Mouse (Mus musculus) left cerebral cortex, postnatal 4 days (tissue): ENCODE results near the gene AC140267.1. TPM values are rescaled to one million over a fixed set of nuclear protein-coding genes. Genes with fewer than 3 reads are reported as not detected.
A peak's percentile ranks its signal among the peaks of the same experiment; 100 is the strongest.

Source experiments
- DNase-seq: peaks from one replicate; pipeline ENCODE4 v3.0.0-alpha.2; 2022
- intact Hi-C: fragments of 180-260 bp; cut with DNase I; formaldehyde crosslinking; loops from one replicate; pipeline ENCODE4 v1.15.1; 2025
- total RNA-seq, 2 experiments: library from RNA; stranded (reverse); gene quantifications; 2 replicates each; pipeline ENCODE4 v1.2.3; 2021

The AC140267.1 gene
- 10 to 100 TPM; 21.1 to 22.2 TPM for total RNA-seq

DNA sequence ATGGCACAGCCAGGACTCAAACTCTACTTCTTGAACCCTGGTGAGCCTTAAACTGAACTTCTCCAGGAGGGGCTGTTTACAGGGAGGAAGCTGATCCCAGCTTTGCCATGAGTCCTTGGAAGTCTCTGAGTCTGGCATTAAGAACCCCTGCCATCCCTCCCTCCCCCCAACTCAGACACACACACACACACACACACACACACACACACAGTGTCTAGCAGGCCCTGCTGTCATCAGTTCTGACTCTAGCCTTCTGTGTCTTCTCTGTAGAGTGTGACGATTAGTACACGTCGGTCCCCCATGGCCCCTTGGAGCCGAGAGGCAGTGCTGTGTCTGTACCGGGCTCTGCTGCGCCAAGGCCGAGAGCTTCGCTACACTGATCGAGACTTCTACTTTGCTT, at the start of gene AC140267.1:
TSS of gene AC140267.1 (plus strand) at position 301 of the 400 bp plus-strand sequence.
- DNase-seq: no peak
- intact Hi-C loops: no loop called here

- intact Hi-C loops: no loop called here
- DNase-seq: no peak
Observed at GRCm38 (mm10) chr15:80188927-80189326, 46.7 kb upstream of the AC140267.1 start.

GRCm38 (mm10) chr15:80190075-80190474, 45.6 kb upstream of the AC140267.1 start:
- intact Hi-C loops: no loop called here

DNA sequence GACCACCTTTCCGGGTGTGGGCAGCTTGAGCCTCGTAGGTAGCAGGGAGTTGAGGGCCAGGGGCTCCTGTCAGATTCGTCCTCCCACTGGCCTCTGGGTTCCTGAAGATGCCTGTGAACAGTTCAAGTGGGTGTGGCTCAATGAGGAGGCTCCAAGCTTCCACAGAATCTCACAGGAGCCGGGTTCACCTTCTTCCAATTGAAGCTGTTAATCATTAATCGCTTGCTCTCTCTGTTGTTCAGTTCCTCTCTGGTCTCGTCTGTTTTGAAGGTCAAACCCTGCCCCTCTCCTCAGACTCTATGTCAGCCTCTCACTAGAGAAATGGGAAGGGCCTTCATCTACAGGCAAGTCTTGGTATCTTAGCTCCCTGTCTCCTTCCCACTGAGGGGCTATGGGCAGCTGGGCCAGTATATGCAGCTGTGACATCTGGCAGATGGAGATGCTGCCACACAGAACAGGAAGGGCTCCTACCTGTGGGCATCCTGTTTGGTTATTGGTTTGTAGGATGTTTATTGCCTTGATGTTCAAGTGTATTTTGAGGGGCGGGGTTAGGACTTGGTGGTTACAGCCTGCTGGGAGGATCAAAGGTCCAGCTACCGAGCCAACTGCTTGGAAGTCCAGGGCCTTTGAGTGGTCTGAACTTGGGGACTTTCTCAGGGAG, 43.9 kb upstream of the AC140267.1 start:
- DNase-seq: no peak
- intact Hi-C loops: no loop called here

More at GRCm38 (mm10) chr15:80190075-80190474, 45.6 kb upstream of the AC140267.1 start:
- no peak for DNase-seq

DNA sequence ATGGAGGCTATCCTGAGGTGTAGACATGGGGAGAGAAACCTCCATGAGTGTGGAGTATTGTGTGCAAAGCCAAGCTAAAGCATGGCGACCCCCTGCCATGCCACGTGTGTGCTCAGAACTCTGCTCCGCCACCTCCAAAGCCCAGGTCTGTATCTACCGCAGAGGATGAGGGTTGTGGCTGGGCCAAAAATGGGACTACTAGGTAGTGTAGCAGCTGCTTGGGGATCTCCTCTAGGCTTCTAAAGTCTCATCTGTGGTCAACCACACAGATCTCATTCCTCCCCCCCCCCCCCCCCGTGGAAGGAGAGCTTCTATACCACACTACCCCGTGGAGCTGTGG, 43.4 kb upstream of the AC140267.1 start:
- DNase-seq: no peak
- intact Hi-C loops: no loop called here

DNA sequence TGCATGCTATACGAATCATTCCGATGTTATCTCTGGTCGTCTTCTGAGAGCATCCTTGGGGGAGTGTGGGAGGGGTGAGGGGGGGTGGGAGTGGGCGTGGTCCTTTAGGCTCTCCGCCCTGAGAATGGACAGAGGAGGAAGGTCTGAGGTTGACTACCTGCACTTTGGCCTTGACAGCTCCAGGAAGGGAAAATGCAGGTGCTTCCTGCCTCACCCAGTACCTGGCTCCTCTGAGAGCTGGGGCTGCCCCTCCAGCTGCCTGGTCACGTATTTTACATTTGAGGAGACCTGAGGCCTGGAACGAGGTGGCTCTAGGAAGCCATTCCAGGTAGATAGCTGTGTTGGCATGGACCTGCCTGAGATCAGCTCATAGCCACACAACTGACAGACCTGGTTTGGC, 42.8 kb upstream of the AC140267.1 start:
- DNase-seq: no peak
- intact Hi-C loops: no loop called here

DNA sequence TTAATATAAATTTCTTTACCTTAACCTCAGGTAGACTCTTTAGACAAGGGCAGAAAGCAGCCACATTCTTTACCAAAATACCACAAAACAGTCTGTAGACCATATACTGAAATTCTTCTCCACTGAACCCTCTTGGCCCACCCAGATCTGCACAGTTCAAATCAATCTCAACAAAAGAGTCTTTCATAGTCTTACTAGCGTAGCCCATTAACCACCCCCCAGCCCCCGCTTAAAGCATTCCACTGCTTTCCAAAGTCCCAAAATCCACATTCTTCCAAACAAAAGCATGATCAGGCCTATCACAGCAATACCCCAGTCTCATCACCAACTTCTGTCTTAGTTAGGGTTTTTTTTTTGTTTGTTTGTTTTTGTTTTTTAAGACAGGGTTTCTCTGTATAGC, 36.1 kb upstream of the AC140267.1 start:
- intact Hi-C loops: no loop called here

GRCm38 (mm10) chr15:80202111-80202775, 33.4 kb upstream of the AC140267.1 start:
- intact Hi-C loops: no loop called here
- no peak for DNase-seq

More for the DNA sequence above, 36.1 kb upstream of the AC140267.1 start:
- DNase-seq: no peak

GRCm38 (mm10) chr15:80203406-80203805, 32.2 kb upstream of the AC140267.1 start:
- intact Hi-C loops: no loop called here
- DNase-seq: no peak

- DNase-seq: no peak
- intact Hi-C loops: no loop called here
Observed at GRCm38 (mm10) chr15:80206057-80206565, 29.5 kb upstream of the AC140267.1 start.

GRCm38 (mm10) chr15:80208446-80208845, 27.2 kb upstream of the AC140267.1 start:
- intact Hi-C loops: no loop called here
- no peak for DNase-seq

DNA sequence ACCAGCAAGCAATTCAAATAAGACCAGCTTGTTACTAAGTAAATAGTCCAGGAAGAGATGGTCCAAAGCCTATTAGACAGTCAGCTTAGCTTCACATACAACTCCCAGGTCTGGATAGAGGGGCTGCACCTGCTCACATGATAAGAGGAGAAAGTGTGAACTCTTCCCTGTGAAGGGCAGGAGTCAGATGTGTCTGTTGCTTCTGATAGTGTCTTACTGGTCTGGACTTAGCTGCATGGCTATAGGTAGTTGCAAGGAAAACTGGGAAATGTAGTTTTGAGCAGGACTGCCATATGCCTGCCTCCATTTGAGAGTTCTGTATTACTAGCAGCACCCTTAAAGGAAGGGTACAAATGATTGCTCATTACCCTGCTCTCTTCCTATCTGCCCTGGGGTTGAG, 21.9 kb upstream of the AC140267.1 start:
- intact Hi-C loops: no loop called here
- no peak for DNase-seq

DNA sequence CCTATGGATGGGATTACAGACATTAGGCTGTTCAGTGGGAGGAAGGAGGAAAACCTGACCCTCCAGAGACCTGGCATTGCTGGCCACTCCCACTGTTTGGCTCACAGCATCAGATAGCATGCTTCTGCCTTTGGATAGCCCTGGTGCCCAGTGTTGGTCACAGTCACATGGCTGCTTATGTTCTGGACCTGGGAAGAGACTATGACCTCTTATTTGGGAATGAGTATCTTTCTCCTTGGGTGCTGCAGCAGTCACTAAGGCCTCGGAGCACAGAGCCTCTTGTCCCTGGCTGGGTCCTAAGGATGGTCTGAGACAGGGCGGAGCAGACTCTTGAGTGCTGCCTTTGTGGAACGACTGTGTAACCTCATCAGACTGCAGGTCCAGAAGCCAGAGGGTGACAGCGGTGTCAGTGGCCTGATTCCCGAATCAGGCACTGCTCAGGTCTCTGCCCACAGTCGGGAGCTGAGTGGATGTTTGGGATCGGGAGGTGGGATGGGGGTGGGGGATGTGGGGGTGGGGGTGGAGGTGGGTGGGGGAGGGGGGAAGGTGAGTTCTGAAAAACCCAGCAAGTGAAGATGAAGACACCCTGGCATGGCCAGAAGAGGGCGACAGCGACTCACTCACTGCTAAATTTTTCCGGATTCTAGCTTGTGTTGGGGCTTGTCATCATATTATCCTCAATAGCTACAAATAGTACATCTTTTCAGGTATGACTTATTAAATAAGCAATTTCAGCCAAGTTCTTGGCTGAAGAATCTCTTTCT, 19.7 kb upstream of the AC140267.1 start:
- peak; percentile 39 for DNase-seq
- intact Hi-C loops: no loop called here

DNA sequence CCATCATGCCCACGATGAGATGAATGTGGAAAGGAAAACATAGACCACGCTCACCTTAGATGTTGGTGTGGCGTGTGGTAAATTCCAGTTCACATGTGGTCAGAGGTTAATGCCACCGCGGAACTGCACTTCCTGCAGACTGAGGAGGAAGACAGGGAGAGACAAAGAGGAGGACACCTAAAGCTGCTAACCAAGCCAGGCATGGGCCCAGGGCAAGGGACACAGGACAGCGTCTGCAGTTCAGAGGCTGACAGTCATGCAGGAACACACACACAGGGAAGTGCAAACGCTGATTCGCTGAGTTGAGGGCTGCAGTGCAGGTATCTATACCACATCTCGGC, 19.2 kb upstream of the AC140267.1 start:
- DNase-seq: no peak
- intact Hi-C loops: no loop called here

DNA sequence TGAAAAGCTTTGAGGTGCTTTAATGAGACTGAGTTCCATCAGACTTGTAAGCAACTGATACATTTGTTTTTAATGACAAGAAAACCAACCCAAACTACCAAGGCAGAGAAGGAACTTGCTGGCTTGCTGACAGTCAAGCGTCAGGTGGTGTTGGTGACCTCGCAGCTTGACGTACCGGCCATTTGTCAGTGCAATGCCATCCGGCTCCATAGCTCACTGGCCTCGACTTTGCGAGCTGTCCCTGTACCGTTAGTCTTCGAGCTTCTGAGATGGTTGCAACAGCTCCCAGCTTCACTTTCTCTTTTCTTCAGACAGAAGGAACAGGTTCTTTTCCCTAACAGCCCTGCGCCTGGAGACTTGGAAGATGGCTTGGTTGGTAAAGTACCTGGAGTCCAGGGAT, 18.2 kb upstream of the AC140267.1 start:
- intact Hi-C loops: no loop called here
- DNase-seq: no peak

DNA sequence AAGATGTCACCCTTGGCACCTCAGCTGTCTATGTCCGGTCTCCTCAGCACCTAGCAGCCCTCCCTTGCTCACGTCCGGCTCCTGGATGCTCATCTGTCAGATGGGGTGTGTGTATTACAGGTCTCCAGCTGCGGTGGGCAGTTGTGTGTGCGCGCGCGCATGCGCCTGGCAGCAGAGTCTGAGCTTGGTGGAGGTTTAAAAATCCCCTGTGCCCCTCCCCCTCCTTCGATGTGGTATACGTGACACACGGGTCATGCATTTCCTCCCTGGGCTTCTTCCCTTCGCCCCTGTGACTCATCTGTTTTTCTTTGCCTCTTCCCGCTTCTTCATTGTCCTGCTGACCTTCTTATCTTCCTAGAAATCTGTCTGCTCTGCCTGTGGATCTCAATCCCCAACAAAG, 16.4 kb upstream of the AC140267.1 start:
- intact Hi-C loops: no loop called here
- no peak for DNase-seq

GRCm38 (mm10) chr15:80219705-80220657, 15.7 kb upstream of the AC140267.1 start:
- no peak for DNase-seq
- intact Hi-C loops: no loop called here

DNA sequence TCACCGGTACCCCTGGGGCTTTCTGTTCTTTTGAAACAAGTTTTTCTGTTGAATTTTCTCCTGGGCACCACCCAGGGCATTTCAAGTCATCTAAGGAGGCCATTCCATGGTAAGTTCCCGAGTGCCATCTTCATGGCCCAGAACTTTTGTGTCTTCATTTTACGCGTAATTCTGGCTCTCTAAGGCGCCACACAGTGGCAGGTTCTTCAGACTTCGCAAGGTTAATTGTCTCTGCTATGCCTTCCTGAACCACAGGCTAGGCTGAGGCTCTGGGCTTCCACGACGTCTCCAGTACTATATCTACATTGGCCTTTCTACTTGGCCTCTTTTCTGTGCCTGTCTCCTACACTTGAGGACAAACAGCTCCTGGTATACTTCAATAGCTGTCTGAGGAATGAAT, 14.6 kb upstream of the AC140267.1 start:
- intact Hi-C loops: no loop called here
- no peak for DNase-seq

GRCm38 (mm10) chr15:80223751-80224150, 11.9 kb upstream of the AC140267.1 start:
- intact Hi-C loops: no loop called here
- no peak for DNase-seq

DNA sequence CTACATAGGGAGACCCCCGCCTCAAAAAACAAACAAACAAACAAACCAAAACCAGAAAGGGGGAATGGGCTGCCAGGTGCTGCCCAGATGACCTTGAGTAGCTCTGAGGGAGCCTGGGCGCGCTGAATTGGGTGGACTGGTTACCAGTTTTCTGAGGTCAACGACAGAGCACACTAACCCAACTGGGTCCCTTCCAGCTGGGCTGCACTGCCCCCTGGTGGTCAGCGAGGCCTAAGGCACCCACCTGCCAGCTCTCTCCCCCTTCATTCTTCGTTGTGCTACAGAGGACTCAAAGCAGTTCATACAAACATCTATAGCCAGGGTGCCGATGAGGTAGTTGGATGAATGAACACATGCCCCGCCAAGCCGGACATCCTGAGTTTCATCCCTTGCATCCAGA, 10.4 kb upstream of the AC140267.1 start:
- DNase-seq: peak; percentile 84
- intact Hi-C loops: no loop called here

- intact Hi-C loops: no loop called here
Observed at GRCm38 (mm10) chr15:80225796-80226195, 9.8 kb upstream of the AC140267.1 start.

More at GRCm38 (mm10) chr15:80225796-80226195, 9.8 kb upstream of the AC140267.1 start:
- peak; percentile 69 for DNase-seq
